Mouse (Mus musculus) bone marrow, adult 2 months (tissue): Measurements from ENCODE around the gene Ciapin1. TPM values are rescaled to one million over a fixed set of nuclear protein-coding genes. Genes with fewer than 3 reads are reported as not detected.
A peak's percentile ranks its signal among the peaks of the same experiment; 100 is the strongest.

Source experiments
- H3K27ac ChIP-seq: fragments of 200-500 bp; 2 replicates; pipeline ENCODE4 v1.5.1; 2012; ENCODE audit warnings: low read depth, mild to moderate bottlenecking, control low read depth, inconsistent platforms, low read length; ENCODE audit not compliant: control insufficient read depth, poor library complexity, insufficient read depth
- H3K4me1 ChIP-seq: fragments of 200-500 bp; 2 replicates; pipeline ENCODE4 v1.6.1; 2011; ENCODE audit warnings: low read length; ENCODE audit not compliant: control insufficient read depth, insufficient read depth
- H3K4me3 ChIP-seq: fragments of 200-500 bp; replicated peaks from 2 replicates; pipeline ENCODE3; 2011; ENCODE audit warnings: mild to moderate bottlenecking, low read depth, low read length, control low read depth; ENCODE audit not compliant: control insufficient read depth
- CTCF ChIP-seq: fragments of 200-500 bp; IDR thresholded peaks from 2 replicates; pipeline ENCODE4 v1.5.1; 2011; ENCODE audit warnings: low read length, control low read depth; ENCODE audit not compliant: control insufficient read depth, insufficient read depth
- POLR2A ChIP-seq: fragments of 200-500 bp; IDR thresholded peaks from 2 replicates; pipeline ENCODE4 v1.6.1; 2011; ENCODE audit warnings: low read depth, mild to moderate bottlenecking, control low read depth, low read length, borderline replicate concordance; ENCODE audit not compliant: control insufficient read depth
- WGBS: fragments of 180-500 bp; shearing (Covaris S2); methylation state at CpG from one replicate; pipeline ENCODE4 v1.1.7; 2018; 5-methylcytosine and 5-hydroxymethylcytosine counted together
- polyA plus RNA-seq: library from polyadenylated mRNA; stranded (reverse); fragments of >200 nt; gene quantifications from 2 replicates; pipeline ENCODE4 v1.2.4, GENCODE M21; 2011; ENCODE audit warnings: low replicate concordance; ENCODE audit not compliant: missing spikeins, insufficient read depth, insufficient read length

Ciapin1 gene
- polyA plus RNA-seq, 1 experiment = 38.1 TPM

- 87% methylated on average over 10 of the region's 10 CpGs for WGBS
- H3K4me3 ChIP-seq = no peak overlapping the region
- peaks cover 5% of the 10 kb centered on the region; the same call in 1 of the 2 replicates for H3K4me1 ChIP-seq
- H3K27ac ChIP-seq = no peak overlapping the region
- no peak for TF ChIP-seq POLR2A
- TF ChIP-seq CTCF = no peak
Measured at GRCm38 (mm10) chr8:94789256-94789955, 48.8 kb downstream of the Ciapin1 start.

GRCm38 (mm10) chr8:94787524-94788501 is 50.3 kb downstream of the Ciapin1 start:
- Histone ChIP-seq H3K4me1 (peaks cover 3% of the 10 kb centered on the region; the same call in 1 of the 2 replicates), H3K27ac (peak overlapping the region; percentile 98), H3K4me3 (no peak overlapping the region)
- 49% methylated on average over 15 of the region's 15 CpGs for WGBS
- TF ChIP-seq POLR2A (0 out of 2 replicates have a peak, but pooled peaks have one; percentile 23), CTCF (no peak)

GRCm38 (mm10) chr8:94785995-94786595 is 52.1 kb downstream of the Ciapin1 start:
- TF ChIP-seq POLR2A = no peak
- Histone ChIP-seq H3K4me1 (peaks cover 3% of the 10 kb centered on the region; the same call in 1 of the 2 replicates), H3K4me3 (no peak overlapping the region), H3K27ac (peak overlapping the region; percentile 77; the same call in 1 of the 2 replicates)
- 65% methylated on average over 6 of the region's 6 CpGs for WGBS

- H3K27ac ChIP-seq = no peak overlapping the region
- 50% methylated on average over 12 of the region's 12 CpGs for WGBS
- H3K4me1 ChIP-seq = peaks cover 3% of the 10 kb centered on the region; the same call in 1 of the 2 replicates
- TF ChIP-seq CTCF (peak; percentile 81), POLR2A (no peak)
- H3K4me3 ChIP-seq = no peak overlapping the region
Measured at GRCm38 (mm10) chr8:94785247-94785985, 52.7 kb downstream of the Ciapin1 start.

GRCm38 (mm10) chr8:94783890-94784289 is 54.3 kb downstream of the Ciapin1 start:
- no peak for TF ChIP-seq CTCF
- TF ChIP-seq POLR2A = no peak
- WGBS = 12% methylated on average over 4 of the region's 4 CpGs
- Histone ChIP-seq H3K27ac (no peak overlapping the region), H3K4me1 (peaks cover 3% of the 10 kb centered on the region), H3K4me3 (no peak overlapping the region)

- H3K27ac ChIP-seq = no peak overlapping the region
- WGBS = 25% methylated on average over 11 of the region's 11 CpGs
- no peak overlapping the region for H3K4me3 ChIP-seq
- TF ChIP-seq CTCF = no peak
- TF ChIP-seq POLR2A = no peak
- peaks cover 2% of the 10 kb centered on the region for H3K4me1 ChIP-seq
Measured at GRCm38 (mm10) chr8:94781838-94782235, 56.3 kb downstream of the Ciapin1 start.

GRCm38 (mm10) chr8:94781155-94781837 is 56.9 kb downstream of the Ciapin1 start:
- H3K27ac ChIP-seq = no peak overlapping the region
- H3K4me1 ChIP-seq = no peaks in the 10 kb centered on the region; the same call in 1 of the 2 replicates
- no peak for TF ChIP-seq POLR2A
- H3K4me3 ChIP-seq = no peak overlapping the region
- 68% methylated on average over 7 of the region's 7 CpGs for WGBS
